Mouse (Mus musculus) heart, embryonic 11.5 days (tissue): ENCODE results near the gene Dlx5. TPM values are rescaled to one million over a fixed set of nuclear protein-coding genes. Genes with fewer than 3 reads are reported as not detected.

Experiments
- ATAC-seq: fragments of 200-750 bp; cut with Nextera tagmentation; replicated peaks from 2 replicates; pipeline ENCODE4 v1.8.0; 2017; ENCODE audit warnings: moderate library complexity; ENCODE audit not compliant: insufficient number of reproducible peaks, low FRiP score, low TSS enrichment
- H3K27ac ChIP-seq: fragments of 300-500 bp; sonication (generic); 2 replicates; pipeline ENCODE4 v1.5.1; 2014; ENCODE audit warnings: mild to moderate bottlenecking, low read depth, low read length
- H3K27me3 ChIP-seq: fragments of 300-500 bp; sonication (generic); 2 replicates; pipeline ENCODE4 v1.6.1; 2014; ENCODE audit warnings: mild to moderate bottlenecking, low read length, mixed read lengths; ENCODE audit not compliant: control insufficient read depth, insufficient read depth
- H3K36me3 ChIP-seq: fragments of 300-500 bp; sonication (generic); 2 replicates; pipeline ENCODE4 v1.6.1; 2014; ENCODE audit warnings: mild to moderate bottlenecking, low read length, moderate library complexity, mixed read lengths; ENCODE audit not compliant: control insufficient read depth, insufficient read depth
- H3K4me1 ChIP-seq: fragments of 300-500 bp; sonication (generic); 2 replicates; pipeline ENCODE4 v1.6.1; 2014; ENCODE audit warnings: low read length; ENCODE audit not compliant: control insufficient read depth, insufficient read depth
- H3K4me2 ChIP-seq: fragments of 300-500 bp; sonication (generic); 2 replicates; pipeline ENCODE4 v1.6.1; 2014; ENCODE audit warnings: mild to moderate bottlenecking, moderate library complexity
- H3K4me3 ChIP-seq: fragments of 300-500 bp; sonication (generic); 2 replicates; pipeline ENCODE4 v1.5.1; 2014; ENCODE audit warnings: low read depth, low read length
- H3K9ac ChIP-seq: fragments of 300-500 bp; sonication (generic); 2 replicates; pipeline ENCODE4 v1.6.1; 2014; ENCODE audit warnings: mild to moderate bottlenecking, low read depth, low read length, moderate library complexity
- H3K9me3 ChIP-seq: fragments of 300-500 bp; sonication (generic); replicated peaks from 2 replicates; pipeline ENCODE4 v1.6.1; 2016; ENCODE audit warnings: low read length; ENCODE audit not compliant: control insufficient read depth
- WGBS: fragments of 180-500 bp; shearing (Covaris S2); extraction: QIAGEN DNeasy Blood & Tissue Kit; methylation state at CpG from one replicate; pipeline ENCODE4 v1.1.7; 2014; ENCODE audit not compliant: insufficient replicate concordance; 5-methylcytosine and 5-hydroxymethylcytosine counted together
- polyA plus RNA-seq: library from polyadenylated mRNA; unstranded; fragments of >200 nt; fragmentation: Nextera tagmentation; extraction: Ambion mirVana; gene quantifications from 2 replicates; pipeline ENCODE4 v1.2.1, GENCODE M21; 2014

Dlx5 gene
- polyA plus RNA-seq, 1 experiment from 2014 or later: 1.2 TPM

DNA sequence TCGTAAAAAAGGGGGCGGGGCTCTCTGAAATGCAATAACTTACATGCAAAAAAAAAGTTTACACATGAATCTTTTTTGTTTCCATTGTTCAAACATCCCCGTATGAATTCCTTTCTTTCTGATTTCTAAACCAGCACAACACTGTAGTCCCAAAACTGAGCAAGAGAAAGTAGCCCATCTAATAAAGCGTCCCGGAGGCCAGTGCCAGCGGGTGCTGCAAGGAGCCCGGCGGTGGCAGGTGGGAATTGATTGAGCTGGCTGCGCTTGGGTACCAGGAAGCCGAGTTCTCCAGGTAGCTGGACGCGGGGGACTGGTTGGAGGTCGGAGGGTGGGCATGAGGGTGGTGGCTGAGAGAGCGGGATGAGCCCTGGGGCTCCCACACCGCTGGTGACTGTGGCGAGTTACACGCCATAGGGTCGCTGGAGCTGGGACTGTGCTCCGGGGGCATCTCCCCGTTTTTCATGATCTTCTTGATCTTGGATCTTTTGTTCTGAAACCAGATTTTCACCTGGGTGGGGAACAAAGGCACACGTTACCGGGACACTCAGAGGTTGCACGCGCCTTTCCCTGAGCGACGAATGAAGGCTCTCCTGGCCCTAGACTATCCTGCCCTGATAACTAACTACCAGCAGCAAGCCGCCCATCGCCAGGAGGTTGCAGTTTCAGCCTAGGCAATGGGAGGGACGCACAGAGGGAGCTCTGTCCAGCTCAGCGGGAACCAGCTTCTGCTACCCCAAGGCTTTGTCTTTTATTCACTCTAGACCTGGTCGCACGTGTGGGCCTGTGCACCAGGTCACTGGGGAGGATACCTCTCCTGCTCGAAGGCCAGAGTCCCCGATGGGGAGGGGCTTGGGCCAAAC is 3.7 kb downstream of the Dlx5 start:
- H3K4me3 ChIP-seq: no peak overlapping the region
- ATAC-seq: no peak; the same call in 1 of the 2 replicates
- no peak overlapping the region for H3K9ac ChIP-seq
- peaks cover 94% of the 10 kb centered on the region for H3K27me3 ChIP-seq
- WGBS: 2% methylated on average over 34 of the region's 34 CpGs
- no peak overlapping the region for H3K27ac ChIP-seq
- H3K4me2 ChIP-seq: peak overlapping the region; percentile 6; the same call in 1 of the 2 replicates
- H3K36me3 ChIP-seq: no peaks in the 10 kb centered on the region
- H3K4me1 ChIP-seq: peaks cover 14% of the 10 kb centered on the region
- no peaks in the 10 kb centered on the region for H3K9me3 ChIP-seq

DNA sequence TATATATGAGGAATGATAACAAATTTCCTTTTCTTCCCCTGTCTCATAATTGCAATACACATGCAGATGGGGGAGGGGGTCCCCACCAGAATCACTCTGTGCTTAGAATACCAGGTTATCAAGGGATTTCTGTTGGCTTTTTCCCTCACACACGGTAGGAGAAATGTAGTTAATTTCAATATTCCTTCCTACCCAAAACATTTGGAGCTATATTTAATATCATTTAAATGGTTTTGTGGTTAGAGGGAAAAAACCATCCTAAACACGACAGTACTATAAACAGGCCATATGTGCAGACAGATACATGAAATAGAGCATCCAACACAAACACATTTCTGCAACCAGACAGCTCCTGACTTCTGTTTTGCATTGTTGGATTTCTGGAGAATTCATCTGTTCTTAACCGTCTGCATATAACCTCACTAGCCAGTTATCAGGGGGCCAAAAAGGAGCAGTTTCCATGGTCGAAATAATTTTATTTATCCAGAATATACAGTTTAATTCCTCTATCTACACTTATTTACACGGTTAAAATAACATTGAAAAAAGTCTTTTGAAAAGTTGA is 4.5 kb downstream of the Dlx5 start:
- ATAC-seq: no peak
- H3K4me2 ChIP-seq: no peak overlapping the region
- WGBS: 11% methylated on average over 5 of the region's 5 CpGs
- H3K36me3 ChIP-seq: no peaks in the 10 kb centered on the region
- peaks cover 95% of the 10 kb centered on the region for H3K27me3 ChIP-seq
- no peak overlapping the region for H3K9ac ChIP-seq
- H3K9me3 ChIP-seq: no peaks in the 10 kb centered on the region
- H3K27ac ChIP-seq: no peak overlapping the region
- H3K4me3 ChIP-seq: no peak overlapping the region
- peaks cover 14% of the 10 kb centered on the region for H3K4me1 ChIP-seq

DNA sequence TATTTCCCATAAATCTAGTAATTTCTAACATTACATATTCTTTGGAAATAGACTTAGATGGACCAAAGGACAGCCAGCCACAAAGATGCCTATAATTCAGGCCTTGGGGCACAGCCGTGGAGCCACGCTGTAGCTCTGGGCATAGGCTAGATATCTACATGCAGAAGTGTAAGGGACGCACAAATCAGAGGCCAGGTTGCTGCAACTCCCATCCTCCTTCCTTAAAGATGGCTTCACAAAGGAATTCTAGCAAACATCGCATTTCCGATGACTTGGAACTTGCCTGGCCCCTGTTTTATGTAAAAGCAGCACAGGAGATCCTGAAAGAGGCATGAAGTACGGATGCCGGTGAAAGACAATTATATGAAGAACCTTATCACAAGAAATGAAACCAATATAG is 5.2 kb downstream of the Dlx5 start:
- H3K4me3 ChIP-seq: no peak overlapping the region
- H3K27ac ChIP-seq: no peak overlapping the region
- no peaks in the 10 kb centered on the region for H3K36me3 ChIP-seq
- WGBS: 7% methylated on average over 7 of the region's 7 CpGs
- H3K4me2 ChIP-seq: no peak overlapping the region
- H3K9ac ChIP-seq: no peak overlapping the region
- H3K27me3 ChIP-seq: peaks cover 98% of the 10 kb centered on the region
- ATAC-seq: no peak
- H3K4me1 ChIP-seq: peaks cover 14% of the 10 kb centered on the region
- H3K9me3 ChIP-seq: no peaks in the 10 kb centered on the region

DNA sequence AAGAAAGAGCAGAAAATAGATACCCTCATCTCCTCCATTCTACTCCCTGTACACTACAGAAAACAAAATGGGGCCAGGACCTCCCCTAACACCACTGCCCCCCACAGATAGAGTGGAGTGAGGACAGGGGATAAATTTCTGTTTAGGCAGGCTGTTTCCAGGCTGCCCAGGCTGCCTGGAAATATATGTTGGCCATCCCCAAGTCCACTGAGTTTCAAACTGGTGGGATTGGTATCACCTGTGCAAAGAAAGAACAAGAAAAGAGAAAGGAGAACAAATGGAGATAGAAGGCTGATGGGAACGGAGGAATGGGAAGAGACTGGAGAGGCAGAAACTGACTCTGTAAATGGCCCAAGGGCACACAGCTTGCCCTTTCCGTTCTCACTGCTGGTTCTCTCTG is 5.7 kb downstream of the Dlx5 start:
- Histone ChIP-seq H3K4me3 (no peak overlapping the region), H3K4me2 (no peak overlapping the region), H3K9me3 (no peaks in the 10 kb centered on the region), H3K4me1 (peaks cover 11% of the 10 kb centered on the region), H3K36me3 (no peaks in the 10 kb centered on the region), H3K9ac (no peak overlapping the region), H3K27ac (no peak overlapping the region), H3K27me3 (peaks cover 98% of the 10 kb centered on the region)
- ATAC-seq: no peak
- 9% methylated on average over 2 of the region's 2 CpGs for WGBS

DNA sequence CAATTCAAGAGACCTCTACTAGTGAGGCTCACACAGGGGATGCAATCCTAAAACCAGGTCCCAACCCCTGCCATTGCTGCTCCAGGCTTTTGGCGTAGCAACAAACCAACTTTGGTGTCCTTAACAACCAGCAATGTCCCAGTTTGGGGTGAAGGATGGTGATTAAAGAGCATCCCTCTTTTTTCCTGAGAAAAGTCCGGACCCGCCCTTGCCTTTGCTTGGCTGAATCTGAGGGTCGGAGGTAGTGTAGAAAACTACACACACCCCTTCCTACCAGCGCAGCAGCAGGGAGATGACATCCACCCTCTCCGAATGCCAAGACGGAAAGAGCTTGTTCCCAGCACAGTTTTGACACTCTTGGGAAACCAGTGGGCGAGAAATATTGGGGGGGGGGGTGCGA is 6.2 kb downstream of the Dlx5 start:
- H3K27ac ChIP-seq: no peak overlapping the region
- no peak overlapping the region for H3K9ac ChIP-seq
- no peaks in the 10 kb centered on the region for H3K9me3 ChIP-seq
- peaks cover 98% of the 10 kb centered on the region for H3K27me3 ChIP-seq
- peaks cover 5% of the 10 kb centered on the region; the same call in 1 of the 2 replicates for H3K4me1 ChIP-seq
- no peak overlapping the region for H3K4me2 ChIP-seq
- H3K4me3 ChIP-seq: no peak overlapping the region
- no peaks in the 10 kb centered on the region for H3K36me3 ChIP-seq
- 4% methylated on average over 9 of the region's 9 CpGs for WGBS
- no peak for ATAC-seq

DNA sequence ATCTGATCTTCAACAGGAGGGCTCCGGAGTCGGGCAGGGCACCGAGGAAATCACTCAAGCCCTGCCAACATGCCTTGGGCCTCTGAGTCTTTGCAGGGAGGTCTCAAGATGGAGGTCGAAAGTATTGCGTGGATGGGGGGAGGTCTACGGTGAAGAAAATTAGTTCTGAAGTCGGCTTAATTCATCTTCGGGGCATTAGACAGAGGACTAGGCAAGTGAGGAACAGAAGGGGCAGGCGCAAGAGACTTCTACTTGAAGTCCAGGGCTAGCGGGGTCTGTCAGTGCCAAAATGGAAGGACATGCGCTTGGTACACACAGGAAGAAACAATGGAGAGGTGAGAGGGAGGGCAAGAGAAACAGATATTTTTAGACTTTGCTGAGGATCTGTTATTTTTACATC is 6.7 kb downstream of the Dlx5 start:
- peaks cover 98% of the 10 kb centered on the region for H3K27me3 ChIP-seq
- 1% methylated on average over 11 of the region's 11 CpGs for WGBS
- no peak overlapping the region for H3K4me2 ChIP-seq
- no peak overlapping the region for H3K27ac ChIP-seq
- no peak for ATAC-seq
- H3K4me1 ChIP-seq: 0 out of 2 replicates have a peak, but pooled peaks cover 3% of the 10 kb centered on the region
- no peaks in the 10 kb centered on the region for H3K36me3 ChIP-seq
- no peaks in the 10 kb centered on the region for H3K9me3 ChIP-seq
- H3K9ac ChIP-seq: no peak overlapping the region
- H3K4me3 ChIP-seq: no peak overlapping the region

DNA sequence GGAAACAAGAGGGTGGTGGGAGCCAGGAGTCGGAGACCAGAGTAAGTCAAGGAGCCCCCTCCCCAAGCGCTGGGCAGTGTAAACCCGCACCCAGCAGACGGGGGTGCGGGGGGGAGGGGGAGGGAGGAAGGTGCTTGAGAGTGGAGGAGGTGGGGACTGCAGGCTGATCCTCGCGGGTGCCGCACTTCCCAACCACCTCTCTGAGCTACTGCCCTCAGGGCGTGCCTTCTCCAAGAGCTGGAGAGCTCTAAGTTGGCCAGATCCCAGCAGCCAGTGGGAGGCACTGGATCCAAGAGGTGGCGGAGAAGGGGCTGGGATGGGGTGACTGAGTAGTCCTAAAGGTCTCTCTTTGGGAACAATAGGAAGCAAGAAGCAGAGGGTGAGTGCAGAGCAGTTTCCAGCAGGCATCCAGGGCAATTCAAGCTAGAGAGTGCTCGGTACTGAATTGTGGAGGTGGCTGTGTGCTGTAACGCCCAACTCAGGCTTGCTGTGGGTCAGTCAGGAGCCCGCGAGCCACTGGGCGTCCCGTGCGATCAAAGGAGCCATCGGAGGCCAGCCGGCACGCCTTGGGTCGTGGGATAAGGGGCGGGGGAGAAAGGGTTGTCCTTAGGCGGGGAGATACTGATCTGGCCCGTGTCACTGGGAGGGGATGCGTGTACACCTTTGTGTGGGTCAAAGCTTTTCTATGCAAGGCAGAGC is 7.7 kb downstream of the Dlx5 start:
- peaks cover 98% of the 10 kb centered on the region for H3K27me3 ChIP-seq
- no peaks in the 10 kb centered on the region for H3K9me3 ChIP-seq
- 0 out of 2 replicates have a peak, but pooled peaks cover 3% of the 10 kb centered on the region for H3K4me1 ChIP-seq
- no peak overlapping the region for H3K9ac ChIP-seq
- no peak overlapping the region for H3K4me2 ChIP-seq
- H3K4me3 ChIP-seq: no peak overlapping the region
- WGBS: under 1% methylated on average over 25 of the region's 25 CpGs
- H3K36me3 ChIP-seq: no peaks in the 10 kb centered on the region
- H3K27ac ChIP-seq: no peak overlapping the region
- peak; percentile 40; the same call in 1 of the 2 replicates for ATAC-seq

DNA sequence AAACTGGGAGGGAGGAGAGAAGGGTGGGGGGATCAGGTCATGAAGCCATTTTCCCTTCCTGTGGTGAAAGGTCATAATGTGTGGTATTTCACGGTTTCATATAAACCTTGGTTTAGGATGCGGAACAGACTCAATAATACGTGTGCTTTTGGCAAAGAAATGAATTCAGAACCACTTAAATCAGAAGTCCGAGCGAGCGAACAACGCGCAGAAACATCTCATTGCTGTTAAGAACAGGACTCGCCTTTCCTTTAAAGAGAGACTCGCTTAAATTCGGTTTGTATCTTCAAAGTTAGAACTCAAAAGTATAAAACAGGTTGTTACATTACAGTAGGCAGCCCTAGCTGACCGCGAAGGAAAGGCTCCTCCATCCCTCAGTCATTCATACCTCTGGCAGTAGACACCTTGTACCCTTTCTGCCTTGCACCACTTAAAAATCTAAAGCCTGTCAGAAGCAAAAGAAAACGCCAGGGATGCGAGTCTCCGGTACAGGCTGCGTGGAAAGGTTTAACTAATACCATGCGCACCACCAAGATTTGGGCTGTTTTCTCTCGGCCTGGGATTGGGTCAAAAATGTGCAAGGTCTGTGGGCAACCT is 8.3 kb downstream of the Dlx5 start:
- H3K27me3 ChIP-seq: peaks cover 96% of the 10 kb centered on the region
- no peaks in the 10 kb centered on the region for H3K36me3 ChIP-seq
- ATAC-seq: no peak
- under 1% methylated on average over 19 of the region's 19 CpGs for WGBS
- no peak overlapping the region for H3K4me3 ChIP-seq
- H3K4me1 ChIP-seq: 0 out of 2 replicates have a peak, but pooled peaks cover 3% of the 10 kb centered on the region
- H3K27ac ChIP-seq: no peak overlapping the region
- no peak overlapping the region for H3K4me2 ChIP-seq
- no peaks in the 10 kb centered on the region for H3K9me3 ChIP-seq
- no peak overlapping the region for H3K9ac ChIP-seq
